Mouse (Mus musculus): ENCODE results near the gene Sccpdh. TPM values are rescaled to one million over a fixed set of nuclear protein-coding genes. Genes with fewer than 3 reads are reported as not detected.

The Sccpdh gene
- total and polyA plus RNA-seq, 2 experiments from 2014 or later, result 75.5 to 122 TPM

GRCm38 (mm10) chr1:179736483-179736882 lies 68.5 kb downstream of the Sccpdh start:
- WGBS, result 74% methylated on average over 3 of the region's 3 CpGs
- H3K4me1 ChIP-seq (ENCODE audit: control insufficient read depth, insufficient read depth), result 0 out of 2 replicates have a peak, but pooled peaks cover under 1% of the 10 kb centered on the region
- no peak overlapping the region for H3K27ac ChIP-seq (ENCODE audit: low read depth)

More at GRCm38 (mm10) chr1:179736483-179736882, 68.5 kb downstream of the Sccpdh start:
- H3K9ac ChIP-seq (replicated peaks; ENCODE audit: low read depth, low read length), result no peak overlapping the region
- no peak for TF ChIP-seq EP300 (IDR thresholded peaks at IDR 0.05; ENCODE audit: low read depth)
- TF ChIP-seq CTCF (IDR thresholded peaks at IDR 0.05; ENCODE audit: low read depth), result no peak
- no peaks in the 10 kb centered on the region for H3K9me3 ChIP-seq (replicated peaks; ENCODE audit: control insufficient read depth, low read length)
- H3K4me3 ChIP-seq (ENCODE audit: low read depth, low read length), result no peak overlapping the region
- ATAC-seq (ENCODE audit: insufficient read depth, low read depth), result no peak
- H3K27me3 ChIP-seq (ENCODE audit: control insufficient read depth, insufficient read depth, low read length), result no peaks in the 10 kb centered on the region
- no peak for DNase-seq (ENCODE audit: low spot score)
- no peaks in the 10 kb centered on the region for H3K36me3 ChIP-seq (replicated peaks; ENCODE audit: control insufficient read depth, insufficient read depth, low read length)
- no peak overlapping the region for H3K4me2 ChIP-seq (ENCODE audit: low read depth, low read length)

Other genes with a start within 250 kb of the Sccpdh start
- 6.2 and 11.6 TPM in 2 replicates for gene Smyd3, start 150.2 kb upstream of the Sccpdh start, total RNA-seq (2014; rRNA removed; ENCODE audit: low replicate concordance)
- gene Smyd3, start 150.2 kb upstream of the Sccpdh start, polyA plus RNA-seq (2015; fragmentation: Nextera tagmentation; extraction: Ambion mirVana), result 6.4 and 7.0 TPM in 2 replicates
- gene Tfb2m, start 121.9 kb upstream of the Sccpdh start, total RNA-seq (2014; rRNA removed; ENCODE audit: low replicate concordance), result 15.9 and 20.4 TPM in 2 replicates
- gene Tfb2m, start 121.9 kb upstream of the Sccpdh start, polyA plus RNA-seq (2015; fragmentation: Nextera tagmentation; extraction: Ambion mirVana), result 34.7 and 37.3 TPM in 2 replicates
- gene Cnst, start 121.8 kb upstream of the Sccpdh start, total RNA-seq (2014; rRNA removed; ENCODE audit: low replicate concordance), result 21.4 and 33.7 TPM in 2 replicates
- gene Cnst, start 121.8 kb upstream of the Sccpdh start, polyA plus RNA-seq (2015; fragmentation: Nextera tagmentation; extraction: Ambion mirVana), result 19.6 and 21.5 TPM in 2 replicates
- gene Kif28, start 77.1 kb downstream of the Sccpdh start, total RNA-seq (2014; rRNA removed; ENCODE audit: low replicate concordance), result 0.27 TPM in 1 of 2 replicates, not detected in the other
- 0.07 and 0.11 TPM in 2 replicates for gene Kif28, start 77.1 kb downstream of the Sccpdh start, polyA plus RNA-seq (2015; fragmentation: Nextera tagmentation; extraction: Ambion mirVana)
- gene Gm10518, start 135.2 kb downstream of the Sccpdh start, total RNA-seq (2014; rRNA removed; ENCODE audit: low replicate concordance), result not detected in 2 replicates
- gene Gm10518, start 135.2 kb downstream of the Sccpdh start, polyA plus RNA-seq (2015; fragmentation: Nextera tagmentation; extraction: Ambion mirVana), result 0.14 TPM in 1 of 2 replicates, not detected in the other
- gene Ahctf1, start 135.5 kb downstream of the Sccpdh start, total RNA-seq (2014; rRNA removed; ENCODE audit: low replicate concordance), result 18.7 and 20.9 TPM in 2 replicates
- gene Ahctf1, start 135.5 kb downstream of the Sccpdh start, polyA plus RNA-seq (2015; fragmentation: Nextera tagmentation; extraction: Ambion mirVana), result 8.0 and 8.2 TPM in 2 replicates

All from heart, postnatal 0 days (tissue).